Mouse (Mus musculus) small intestine, adult 2 months (tissue): ENCODE results near the gene Pkp3. TPM values are rescaled to one million over a fixed set of nuclear protein-coding genes. Genes with fewer than 3 reads are reported as not detected.
"Not testable (repeated sequence)": the region's sequence is repeated elsewhere in the genome, so short reads cannot be mapped to it uniquely, and the experiment has no call there.

Experiments used
- H3K27ac ChIP-seq: fragments of 200-500 bp; 2 replicates; pipeline ENCODE4 v1.5.1; 2012; ENCODE audit warnings: low read depth, low read length, control low read depth, inconsistent platforms; ENCODE audit not compliant: insufficient read depth
- H3K27me3 ChIP-seq: fragments of 200-500 bp; 2 replicates; pipeline ENCODE4 v1.6.1; 2012; ENCODE audit warnings: mild to moderate bottlenecking, moderate library complexity, low read length, inconsistent platforms; ENCODE audit not compliant: control insufficient read depth, insufficient read depth
- H3K36me3 ChIP-seq: fragments of 200-500 bp; 2 replicates; pipeline ENCODE4 v1.6.1; 2012; ENCODE audit warnings: mild to moderate bottlenecking, low read length, control low read depth, inconsistent platforms; ENCODE audit not compliant: control insufficient read depth, insufficient read depth
- H3K4me1 ChIP-seq: fragments of 200-500 bp; 2 replicates; pipeline ENCODE4 v1.6.1; 2012; ENCODE audit warnings: low read length, inconsistent platforms, mixed read lengths; ENCODE audit not compliant: control insufficient read depth, insufficient read depth, insufficient read length
- H3K4me3 ChIP-seq: fragments of 200-500 bp; 2 replicates; pipeline ENCODE4 v1.5.1; 2012; ENCODE audit warnings: low read depth, mild to moderate bottlenecking, control low read depth, inconsistent platforms, low read length, moderate library complexity
- CTCF ChIP-seq: fragments of 200-500 bp; IDR thresholded peaks from 2 replicates; pipeline ENCODE4 v1.5.1; 2012; ENCODE audit warnings: low read depth, mild to moderate bottlenecking, control low read depth, inconsistent platforms, low read length, moderate library complexity, mixed read lengths; ENCODE audit not compliant: insufficient replicate concordance, insufficient read length; ENCODE audit errors: extremely low read depth
- POLR2A ChIP-seq: fragments of 200-500 bp; IDR thresholded peaks from 2 replicates; pipeline ENCODE4 v1.6.1; 2012; ENCODE audit warnings: low read depth, mild to moderate bottlenecking, control low read depth, inconsistent platforms, low read length, moderate library complexity
- WGBS: fragments of 180-500 bp; shearing (Covaris S2); methylation state at CpG from one replicate; pipeline ENCODE4 v1.1.7; 2018; 5-methylcytosine and 5-hydroxymethylcytosine counted together
- polyA plus RNA-seq: library from polyadenylated mRNA; depleted of rRNA; stranded (reverse); fragments of >200 nt; gene quantifications from 2 replicates; pipeline ENCODE4 v1.2.3, GENCODE M21; 2012; rRNA removed

Pkp3 gene
- polyA plus RNA-seq, result 87.5 and 236 TPM in 2 replicates

GRCm38 (mm10) chr7:141077841-141078240 lies at the start of gene Pkp3:
Gene Pkp3, plus strand, starts transcription at chr7:141078218.
- no peak within 1 kb of the TSS for H3K27ac ChIP-seq
- no peaks in the 10 kb centered on the region for H3K27me3 ChIP-seq
- peaks cover 9% of the 10 kb centered on the region; the same call in 1 of the 2 replicates for H3K4me1 ChIP-seq
- no peak within 1 kb of the TSS for H3K4me3 ChIP-seq
- H3K36me3 ChIP-seq, result peaks cover 18% of the 10 kb centered on the region
- WGBS, result 93% methylated on average over 15 of the region's 15 CpGs
- no peak for TF ChIP-seq POLR2A
- no peak for TF ChIP-seq CTCF

- Histone ChIP-seq H3K36me3 (no peaks in the 10 kb centered on the region), H3K27me3 (no peaks in the 10 kb centered on the region), H3K27ac (no peak within 1 kb of the TSS), H3K4me1 (peaks cover 5% of the 10 kb centered on the region; the same call in 1 of the 2 replicates), H3K4me3 (no peak within 1 kb of the TSS)
- 96% methylated on average over 2 of the region's 2 CpGs for WGBS
- TF ChIP-seq CTCF (no peak), POLR2A (no peak)
These were observed 49.2 kb upstream of the Pkp3 start, which contains the start of gene Gm17387 for GRCm38 (mm10) chr7:141028831-141029230. Gene Gm17387, plus strand, starts transcription at chr7:141029131.

- Histone ChIP-seq H3K36me3 (no peaks in the 10 kb centered on the region), H3K27me3 (no peaks in the 10 kb centered on the region), H3K4me1 (peaks cover 5% of the 10 kb centered on the region; the same call in 1 of the 2 replicates), H3K4me3 (no peak overlapping the region), H3K27ac (no peak overlapping the region)
- 66% methylated on average over 3 of the region's 3 CpGs for WGBS
- TF ChIP-seq POLR2A, result no peak
- no peak for TF ChIP-seq CTCF
These were observed 47.6 kb upstream of the Pkp3 start for GRCm38 (mm10) chr7:141030390-141030789.

- WGBS, result 31% methylated on average over 9 of the region's 9 CpGs
- Histone ChIP-seq H3K27me3 (no peaks in the 10 kb centered on the region), H3K4me1 (peaks cover 6% of the 10 kb centered on the region; the same call in 1 of the 2 replicates), H3K27ac (no peak overlapping the region), H3K4me3 (no peak overlapping the region), H3K36me3 (no peaks in the 10 kb centered on the region)
- no peak for TF ChIP-seq POLR2A
- no peak for TF ChIP-seq CTCF
These were observed 45.4 kb upstream of the Pkp3 start for GRCm38 (mm10) chr7:141032458-141033167.

- H3K4me3 ChIP-seq, H3K4me1 ChIP-seq, H3K36me3 ChIP-seq, H3K27me3 ChIP-seq, H3K27ac ChIP-seq: not testable (repeated sequence)
- 64% methylated on average over 1 of the region's 2 CpGs for WGBS
These were observed 41.4 kb upstream of the Pkp3 start for GRCm38 (mm10) chr7:141036624-141037023.

GRCm38 (mm10) chr7:141038090-141039032 lies 39.7 kb upstream of the Pkp3 start:
- H3K4me1 ChIP-seq, result peaks cover 5% of the 10 kb centered on the region; the same call in 1 of the 2 replicates
- no peaks in the 10 kb centered on the region for H3K36me3 ChIP-seq
- TF ChIP-seq POLR2A, result no peak
- no peak for TF ChIP-seq CTCF
- H3K4me3 ChIP-seq, result no peak overlapping the region
- H3K27me3 ChIP-seq, result no peaks in the 10 kb centered on the region
- WGBS, result 23% methylated on average over 20 of the region's 21 CpGs
- peak overlapping the region; percentile 69 for H3K27ac ChIP-seq

- H3K4me1 ChIP-seq, result peaks cover 4% of the 10 kb centered on the region; the same call in 1 of the 2 replicates
- no peak overlapping the region for H3K4me3 ChIP-seq
- 100% methylated on average over 4 of the region's 4 CpGs for WGBS
- TF ChIP-seq POLR2A (no peak), CTCF (no peak)
- no peak overlapping the region for H3K27ac ChIP-seq
- H3K36me3 ChIP-seq, result no peaks in the 10 kb centered on the region
- no peaks in the 10 kb centered on the region for H3K27me3 ChIP-seq
These were observed 38.5 kb upstream of the Pkp3 start for GRCm38 (mm10) chr7:141039386-141040107.
